Mouse (Mus musculus): ENCODE measurements around the gene Slc22a23.
"Not testable (repeated sequence)": the region's sequence is repeated elsewhere in the genome, so short reads cannot be mapped to it uniquely, and the experiment has no call there.

The Slc22a23 gene

GRCm38 (mm10) chr13:34345128-34346085 lies at the start of gene Slc22a23:
TSS of gene Slc22a23 (minus strand) at chr13:34345182.
- DNase-seq (ENCODE audit: low read depth) = peak; percentile 78

GRCm38 (mm10) chr13:34394305-34394704 lies 49.3 kb upstream of the Slc22a23 start:
- DNase-seq (ENCODE audit: low read depth) = not testable (repeated sequence)

DNA sequence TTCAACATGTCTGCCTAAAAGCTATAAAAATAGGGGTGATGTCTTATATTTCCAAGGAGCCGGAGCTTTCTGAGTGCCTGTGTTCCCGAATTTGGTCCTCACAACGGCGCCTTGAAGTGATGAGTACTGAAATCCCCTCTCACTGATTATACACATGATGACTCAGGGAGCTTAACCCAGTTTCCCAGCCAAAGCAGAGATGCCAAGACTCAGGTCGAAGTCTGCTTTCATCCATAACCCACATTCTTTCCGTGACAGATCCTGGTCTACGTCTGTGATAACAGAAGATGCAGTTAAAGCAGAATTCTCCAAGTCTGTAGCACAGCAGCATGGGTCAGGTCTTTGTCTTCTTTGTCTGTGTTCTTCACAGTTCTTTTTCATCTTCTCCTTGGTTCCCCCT lies 47.4 kb upstream of the Slc22a23 start:
- DNase-seq (ENCODE audit: low read depth) = peak; percentile 15

- DNase-seq (ENCODE audit: low read depth) = no peak
Observed at GRCm38 (mm10) chr13:34388219-34388618, 43.2 kb upstream of the Slc22a23 start.

DNA sequence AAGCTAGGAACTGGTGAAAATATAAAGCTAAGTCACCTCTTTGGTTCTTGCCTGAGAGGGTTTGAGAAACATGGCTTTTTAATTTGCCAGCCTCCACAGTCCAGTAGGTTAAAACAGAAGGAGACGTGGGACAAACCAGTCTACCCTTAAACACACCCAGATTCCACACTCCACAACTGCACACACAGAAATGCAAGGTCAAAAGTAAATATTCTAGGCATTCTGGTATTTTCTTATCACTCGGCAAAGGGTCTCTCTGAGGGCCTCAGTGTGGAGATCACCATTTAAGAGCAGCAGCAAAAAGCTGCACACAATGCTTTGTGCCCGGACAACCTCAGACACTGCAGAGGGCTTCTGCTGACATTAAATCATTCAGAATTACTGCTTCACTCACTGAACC lies 38.4 kb upstream of the Slc22a23 start:
- no peak for DNase-seq (ENCODE audit: low read depth)

DNA sequence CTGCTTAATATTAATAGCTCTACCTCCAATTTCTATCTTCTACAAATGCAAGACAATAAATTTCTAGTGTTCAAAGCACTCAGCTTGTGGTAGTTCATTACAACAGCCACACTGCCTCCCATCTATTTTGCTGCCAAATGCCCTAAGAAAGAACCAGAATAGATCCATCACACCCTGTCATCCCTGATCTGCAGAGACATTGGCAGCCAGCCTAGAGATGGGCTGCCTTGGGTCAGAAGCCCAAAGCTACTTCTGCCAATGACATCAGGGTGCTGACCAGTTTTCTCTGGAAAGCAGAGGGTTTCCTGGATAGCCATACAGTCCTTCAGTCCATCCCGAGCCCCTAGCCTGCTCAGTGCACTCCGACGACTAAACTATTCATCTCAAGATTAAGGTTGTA lies 33.9 kb upstream of the Slc22a23 start:
- no peak for DNase-seq (ENCODE audit: low read depth)

DNA sequence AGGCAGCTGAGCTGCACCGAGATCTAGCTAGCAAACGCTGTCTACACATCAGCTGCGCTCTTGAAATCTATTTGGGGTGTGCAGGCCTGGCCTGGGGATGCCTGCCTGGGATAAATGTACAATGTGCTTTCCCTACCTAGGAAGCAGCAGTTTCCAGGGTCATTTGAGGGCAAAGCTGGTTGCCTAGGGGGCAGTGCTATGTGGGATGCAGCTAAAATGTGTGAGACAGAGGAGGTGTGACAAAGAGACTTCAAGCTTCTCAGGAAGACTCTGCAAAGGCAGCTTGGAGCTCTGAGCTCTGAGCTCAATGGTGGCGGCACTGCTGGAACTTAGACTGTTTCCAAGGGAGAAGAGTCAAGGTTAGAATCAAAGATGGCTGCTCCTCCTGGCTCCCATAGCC lies 30.2 kb upstream of the Slc22a23 start:
- DNase-seq (ENCODE audit: low read depth) = no peak

DNA sequence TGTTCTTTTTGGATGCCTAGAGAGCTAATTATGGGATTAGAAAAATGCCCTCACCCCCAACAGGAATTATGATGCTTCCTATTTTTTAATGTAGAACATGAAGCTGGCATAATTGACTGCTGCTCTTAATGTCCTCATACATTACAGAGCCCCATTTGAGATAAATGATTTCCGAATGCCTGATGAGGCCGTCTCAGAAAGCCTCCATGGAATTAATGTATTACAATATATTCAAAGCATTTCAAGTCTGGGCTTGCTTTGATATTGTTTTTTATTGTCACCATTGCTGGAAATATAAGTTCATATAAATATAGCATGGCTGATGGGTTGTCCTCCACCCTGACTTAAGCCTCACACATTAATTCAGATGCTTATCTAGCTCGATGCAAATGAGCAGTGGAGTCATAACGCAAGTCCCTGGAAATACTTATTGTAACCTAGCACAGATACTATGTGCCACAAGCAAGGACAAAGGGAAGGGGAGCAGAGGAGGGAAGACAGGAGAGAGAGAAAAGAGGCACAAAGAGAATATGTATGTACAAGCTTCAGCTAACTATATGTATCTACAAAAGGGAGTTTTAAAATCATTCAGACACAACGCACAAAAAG lies 28.0 kb upstream of the Slc22a23 start:
- DNase-seq (ENCODE audit: low read depth) = no peak

- DNase-seq (ENCODE audit: low read depth) = peak; percentile 71
Observed at GRCm38 (mm10) chr13:34371951-34372869, 27.2 kb upstream of the Slc22a23 start.

DNA sequence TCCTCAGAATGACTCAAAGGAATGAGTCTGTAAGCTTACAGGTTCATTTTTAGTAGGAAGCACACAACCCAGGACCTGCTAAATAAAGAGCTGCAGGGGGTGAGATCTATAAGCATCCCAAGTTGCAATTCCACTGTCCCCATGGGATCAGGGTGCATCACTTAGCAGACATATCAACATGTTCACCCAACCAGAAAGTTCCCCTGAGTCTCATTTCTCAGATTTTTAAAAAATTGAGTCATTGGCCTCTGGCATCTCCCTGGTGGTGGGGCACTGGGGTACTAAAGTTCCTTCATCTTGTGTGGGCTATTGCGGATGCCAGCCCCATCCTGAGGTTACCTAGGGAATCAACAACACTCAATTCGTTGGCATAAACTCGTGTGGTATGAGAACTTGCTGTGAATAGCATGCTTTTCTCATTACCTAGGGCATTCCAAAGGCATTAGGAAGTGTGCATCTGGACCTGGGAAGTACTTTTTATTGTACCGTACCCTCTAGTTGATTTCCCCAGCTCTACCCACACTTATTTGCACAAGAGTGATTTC lies 25.4 kb upstream of the Slc22a23 start:
- peak; percentile 28 for DNase-seq (ENCODE audit: low read depth)

DNA sequence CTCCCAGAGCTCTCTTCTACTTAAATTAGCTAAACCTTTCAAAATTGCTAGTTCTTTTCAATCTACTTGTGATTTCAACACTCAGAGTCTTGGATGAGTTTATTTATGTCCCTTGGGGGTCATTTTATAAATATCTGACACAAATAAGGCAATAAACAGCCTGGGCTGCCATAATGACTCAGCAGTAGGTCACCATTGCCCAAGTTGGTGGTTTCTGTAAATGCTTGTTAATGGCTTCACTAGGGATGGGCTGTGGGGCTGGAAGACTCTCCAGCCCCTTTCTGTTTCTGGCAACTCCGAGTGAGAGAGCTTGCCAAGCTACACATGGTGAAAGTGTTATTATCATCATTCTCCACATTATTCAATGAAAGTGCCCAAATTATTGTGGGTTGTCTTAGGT lies 20.2 kb upstream of the Slc22a23 start:
- DNase-seq (ENCODE audit: low read depth) = peak; percentile 88

DNA sequence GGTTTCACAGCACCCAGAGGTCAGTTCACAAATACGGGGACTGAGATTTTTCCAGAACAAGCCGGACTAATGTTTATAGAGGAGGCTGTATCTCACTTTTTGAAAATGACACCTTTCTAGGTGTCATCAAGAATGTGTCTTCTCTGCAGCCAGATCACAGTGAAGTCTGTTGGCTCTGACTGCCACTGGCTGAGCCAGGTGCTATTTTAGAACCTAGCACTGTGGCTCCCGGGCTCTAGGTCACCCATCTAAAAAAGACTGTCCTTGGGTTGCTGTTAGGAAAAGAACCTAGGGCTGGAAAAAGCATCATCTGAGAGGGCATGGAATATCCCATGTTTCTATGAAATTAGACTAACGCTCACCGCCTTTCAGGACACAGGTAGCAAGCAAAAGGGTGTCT lies 10.7 kb upstream of the Slc22a23 start:
- no peak for DNase-seq (ENCODE audit: low read depth)

DNA sequence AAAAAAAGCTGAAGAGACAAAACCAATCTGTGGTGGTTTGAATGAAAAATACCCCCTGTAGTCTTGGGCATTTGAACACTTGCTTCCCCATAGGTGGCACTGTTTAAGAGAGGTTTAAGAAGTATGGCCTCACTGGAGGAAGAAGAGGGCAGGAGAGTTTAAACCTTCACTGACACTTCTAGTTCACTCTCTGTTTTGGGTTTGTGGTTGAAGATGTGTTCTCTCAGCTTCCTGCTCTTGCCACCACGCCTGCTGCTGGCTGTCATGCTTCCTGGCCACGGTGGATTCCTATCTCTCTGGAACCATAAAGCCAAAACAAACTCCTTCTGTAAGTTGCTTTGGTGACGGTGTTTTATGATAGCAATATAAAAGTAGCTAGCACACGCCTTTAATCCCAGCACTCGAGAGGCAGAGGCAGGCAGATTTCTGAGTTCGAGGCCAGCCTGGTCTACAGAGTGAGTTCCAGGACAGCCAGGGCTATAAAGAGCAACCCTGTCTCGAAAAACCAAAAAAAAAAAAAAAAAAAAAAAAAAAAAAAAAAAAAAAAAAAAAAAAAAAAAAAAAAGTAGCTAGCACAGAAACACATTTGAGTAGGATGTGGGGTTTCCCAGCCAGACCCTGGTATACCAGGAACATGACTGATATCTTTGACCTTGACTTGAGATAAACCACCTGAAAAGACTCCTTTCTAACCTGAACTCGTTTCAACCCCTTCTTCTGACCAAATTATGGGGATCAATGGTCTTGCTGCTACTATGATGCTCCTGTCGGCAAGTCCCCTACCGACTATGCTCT lies 10.0 kb upstream of the Slc22a23 start:
- no peak for DNase-seq (ENCODE audit: low read depth)

GRCm38 (mm10) chr13:34353241-34353640 lies 8.3 kb upstream of the Slc22a23 start:
- no peak for DNase-seq (ENCODE audit: low read depth)

GRCm38 (mm10) chr13:34351437-34351836 lies 6.5 kb upstream of the Slc22a23 start:
- DNase-seq (ENCODE audit: low read depth) = no peak

DNA sequence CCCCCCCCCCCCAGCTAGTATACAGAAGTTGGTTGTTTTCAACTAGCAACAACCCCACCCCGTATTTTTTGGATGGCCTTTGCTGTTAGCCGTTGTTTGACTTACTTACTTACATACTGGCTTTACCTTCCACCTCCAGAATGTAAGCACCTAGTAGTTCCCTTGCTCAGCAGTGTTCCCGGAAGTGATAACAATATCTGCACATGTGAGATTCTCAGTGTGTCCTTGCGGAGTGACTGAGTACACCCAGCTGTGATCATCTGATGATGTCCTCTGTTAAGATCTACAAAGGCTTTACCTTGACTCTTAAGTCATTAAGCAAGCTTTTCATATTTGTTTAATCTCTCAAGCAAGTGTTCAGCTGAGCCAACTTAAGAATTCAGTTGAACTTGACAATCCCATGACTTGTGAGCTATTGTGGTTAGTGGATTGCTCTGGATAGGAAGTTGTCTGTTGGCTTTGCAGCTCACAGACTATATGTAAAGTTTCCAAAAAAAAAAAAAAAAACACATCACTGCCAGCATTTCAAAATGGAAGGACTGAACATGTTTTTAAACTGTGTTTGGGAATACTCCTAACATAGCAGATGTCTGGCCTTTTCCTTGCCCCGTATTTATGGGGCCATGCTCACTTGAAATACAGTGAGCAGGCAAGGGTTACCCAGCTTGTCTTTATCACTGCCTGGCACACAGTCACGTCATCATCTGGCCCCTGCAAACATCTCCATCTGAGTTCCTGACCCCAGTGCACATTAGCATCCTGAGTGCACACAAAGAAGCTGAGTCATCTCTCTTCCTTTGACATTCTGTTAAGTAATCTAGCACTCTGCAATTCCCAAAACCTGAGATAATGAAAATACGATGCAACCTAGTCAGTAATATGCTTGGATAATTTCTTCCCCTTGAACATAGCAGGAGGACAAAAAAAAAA lies 3.2 kb upstream of the Slc22a23 start:
- DNase-seq (ENCODE audit: low read depth) = peak; percentile 32

GRCm38 (mm10) chr13:34346748-34347147 lies 1.8 kb upstream of the Slc22a23 start:
- no peak for DNase-seq (ENCODE audit: low read depth)

DNA sequence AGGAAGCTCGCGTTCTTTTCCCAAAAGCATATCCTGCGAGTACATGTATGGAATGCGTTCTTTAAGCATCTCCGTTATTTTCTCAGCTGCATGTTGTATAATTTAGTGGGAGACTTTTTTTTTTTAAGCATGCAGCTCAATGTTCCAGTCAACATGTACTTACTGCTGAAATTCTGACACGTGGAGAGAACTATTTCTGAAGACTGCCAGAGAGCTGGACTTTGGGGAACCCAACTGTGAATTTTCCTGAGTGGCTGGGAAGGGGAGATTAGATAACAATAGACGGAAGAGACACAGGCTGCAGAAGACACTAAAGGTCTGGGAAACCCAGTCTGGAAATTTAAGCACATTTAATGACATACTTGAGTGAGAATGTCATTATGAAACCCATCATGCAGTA lies 1.3 kb upstream of the Slc22a23 start:
- no peak for DNase-seq (ENCODE audit: low read depth)

- peak; percentile 63 for DNase-seq (ENCODE audit: low read depth)
Observed at GRCm38 (mm10) chr13:34344376-34345127, 430 bp downstream of the Slc22a23 start.
